8 mouse cellular contexts compared by ENCODE assay signal in the genomic region with DNA sequence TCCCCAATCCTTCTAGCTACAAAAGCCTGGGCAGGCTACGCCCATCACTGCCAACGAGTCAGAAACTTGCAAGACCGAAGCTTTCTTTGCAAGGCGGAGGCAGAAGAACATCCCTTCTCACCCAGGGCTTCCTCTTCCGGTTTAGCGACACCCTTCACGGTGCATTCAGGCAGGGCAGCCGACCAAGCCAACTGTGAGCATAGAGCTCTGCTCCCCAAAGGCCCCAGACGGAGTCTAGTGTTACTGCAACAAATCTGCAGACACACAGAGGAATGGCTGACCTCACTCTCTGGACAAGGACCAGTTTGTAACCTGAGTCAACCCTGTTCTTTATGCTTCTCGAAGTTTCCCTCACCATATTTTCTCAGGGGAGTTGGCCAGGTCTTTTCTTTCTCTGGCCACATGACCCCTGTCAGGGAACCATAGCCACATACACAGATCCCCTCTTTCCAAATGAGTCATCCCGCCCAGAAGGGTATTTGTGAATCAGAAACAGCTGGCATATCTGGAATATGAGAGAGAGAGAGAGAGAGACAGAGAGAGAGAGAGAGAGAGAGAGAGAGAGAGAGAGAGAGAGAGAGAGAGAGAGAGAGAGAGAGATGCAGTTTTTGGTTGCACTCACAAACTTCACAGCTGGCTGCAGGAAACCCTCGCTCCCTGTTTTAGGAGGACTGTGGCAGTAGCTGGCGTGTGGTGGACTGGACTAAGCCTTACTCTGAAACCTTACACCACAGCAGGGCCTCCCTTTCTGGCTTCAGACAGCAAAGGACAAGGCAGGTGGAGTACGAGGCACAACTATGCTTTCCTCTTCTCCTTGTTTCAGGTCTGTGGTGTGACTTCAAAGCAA. TPM values are rescaled to one million over a fixed set of nuclear protein-coding genes. Genes with fewer than 3 reads are reported as not detected.
DNase-seq lines count a peak whose midpoint lies in the region; ATAC-seq lines count a peak whose summit lies in the region.

No protein-coding gene starts in this region.

- no peak overlapping the region for H3K9ac ChIP-seq in midbrain, embryonic 15.5 days
- H3K9ac ChIP-seq in embryonic facial prominence, embryonic 15.5 days = no peak overlapping the region
- no peak overlapping the region for H3K9ac ChIP-seq in liver, embryonic 13.5 days

- H3K4me1 ChIP-seq in midbrain, embryonic 10.5 days = peaks cover 35% of the 10 kb centered on the region
- H3K4me1 ChIP-seq in midbrain, embryonic 15.5 days = peaks cover 15% of the 10 kb centered on the region
- peaks cover 51% of the 10 kb centered on the region for H3K4me1 ChIP-seq in embryonic facial prominence, embryonic 15.5 days
- peaks cover 5% of the 10 kb centered on the region for H3K4me1 ChIP-seq in liver, embryonic 13.5 days (replicated peaks)

- peak overlapping the region; percentile 9; the same call in 1 of the 2 replicates for H3K4me3 ChIP-seq in midbrain, embryonic 10.5 days
- no peak overlapping the region for H3K4me3 ChIP-seq in midbrain, embryonic 15.5 days
- H3K4me3 ChIP-seq in embryonic facial prominence, embryonic 15.5 days (replicated peaks) = no peak overlapping the region; the same call in 1 of the 2 replicates
- no peak overlapping the region for H3K4me3 ChIP-seq in liver, embryonic 13.5 days (replicated peaks)

- WGBS in midbrain, embryonic 10.5 days = 29% methylated on average over 14 of the region's 14 CpGs
- 26% methylated on average over 14 of the region's 14 CpGs for WGBS in midbrain, embryonic 15.5 days
- WGBS in embryonic facial prominence, embryonic 15.5 days = 9% methylated on average over 14 of the region's 14 CpGs
- 24% methylated on average over 14 of the region's 14 CpGs for WGBS in liver, embryonic 13.5 days (ENCODE audit: insufficient replicate concordance)

- no peak overlapping the region for H3K4me2 ChIP-seq in midbrain, embryonic 15.5 days
- H3K4me2 ChIP-seq in embryonic facial prominence, embryonic 15.5 days (replicated peaks) = peak overlapping the region; percentile 38
- H3K4me2 ChIP-seq in liver, embryonic 13.5 days = no peak overlapping the region

- peaks cover 2% of the 10 kb centered on the region; the same call in 1 of the 2 replicates for H3K36me3 ChIP-seq in midbrain, embryonic 10.5 days
- no peaks in the 10 kb centered on the region for H3K36me3 ChIP-seq in midbrain, embryonic 15.5 days (replicated peaks)
- H3K36me3 ChIP-seq in embryonic facial prominence, embryonic 15.5 days = no peaks in the 10 kb centered on the region
- H3K36me3 ChIP-seq in liver, embryonic 13.5 days = no peaks in the 10 kb centered on the region

- H3K27me3 ChIP-seq in midbrain, embryonic 10.5 days (ENCODE audit: low read depth, poor library complexity, severe bottlenecking) = peaks cover 43% of the 10 kb centered on the region
- peaks cover 7% of the 10 kb centered on the region for H3K27me3 ChIP-seq in midbrain, embryonic 15.5 days (replicated peaks)
- H3K27me3 ChIP-seq in embryonic facial prominence, embryonic 15.5 days = no peaks in the 10 kb centered on the region
- H3K27me3 ChIP-seq in liver, embryonic 13.5 days = peaks cover 42% of the 10 kb centered on the region

- peak; percentile 41 for DNase-seq in midbrain, embryonic 10.5 days (ENCODE audit: low spot score)
- DNase-seq in heart, postnatal 4 days = peak; percentile 83
- DNase-seq in liver, embryonic 13.5 days = no peak
- DNase-seq in ovary, postnatal 14 days (ENCODE audit: low spot score) = peak; percentile 63
- DNase-seq in right cerebral cortex, postnatal 25 days = no peak

- no peak for ATAC-seq in midbrain, embryonic 15.5 days (replicated peaks)
- ATAC-seq in embryonic facial prominence, embryonic 15.5 days (ENCODE audit: insufficient number of reproducible peaks, low FRiP score, low TSS enrichment, low read depth) = peak; percentile 84
- no peak for ATAC-seq in liver, embryonic 13.5 days (ENCODE audit: low read depth)
- ATAC-seq in cerebellum, adult (ENCODE audit: insufficient number of reproducible peaks, low FRiP score, low TSS enrichment) = no peak

- H3K27ac ChIP-seq in midbrain, embryonic 10.5 days (replicated peaks) = no peak overlapping the region
- no peak overlapping the region for H3K27ac ChIP-seq in midbrain, embryonic 15.5 days
- H3K27ac ChIP-seq in embryonic facial prominence, embryonic 15.5 days (replicated peaks) = peak overlapping the region; percentile 91
- 0 out of 2 replicates have a peak overlapping the region, but pooled peaks have one; percentile 23 for H3K27ac ChIP-seq in liver, embryonic 13.5 days

- no peaks in the 10 kb centered on the region for H3K9me3 ChIP-seq in midbrain, embryonic 10.5 days (replicated peaks)
- no peaks in the 10 kb centered on the region for H3K9me3 ChIP-seq in midbrain, embryonic 15.5 days
- no peaks in the 10 kb centered on the region for H3K9me3 ChIP-seq in embryonic facial prominence, embryonic 15.5 days (replicated peaks)
- no peaks in the 10 kb centered on the region for H3K9me3 ChIP-seq in liver, embryonic 13.5 days (replicated peaks)

RNA-seq across cellular contexts. Expression of a gene that starts 2.9 kb away (rescaled TPM):
- polyA plus RNA-seq in midbrain, embryonic 10.5 days (2016; fragmentation: Nextera tagmentation; extraction: Ambion mirVana) = 83.2 and 93.6 TPM in 2 replicates
- polyA plus RNA-seq in midbrain, embryonic 15.5 days (2015; fragmentation: Nextera tagmentation; extraction: Ambion mirVana) = 85.6 and 86.2 TPM in 2 replicates
- polyA plus RNA-seq in embryonic facial prominence, embryonic 15.5 days (2015; fragmentation: Nextera tagmentation; extraction: Ambion mirVana) = 132 and 134 TPM in 2 replicates
- total RNA-seq in heart, postnatal 4 days (2021) = 10 to 100 TPM; 86.6 to 89.9 TPM
- polyA plus RNA-seq in liver, embryonic 13.5 days (2015; fragmentation: Nextera tagmentation; extraction: Ambion mirVana) = 22.2 and 25.2 TPM in 2 replicates

RNA-seq across cellular contexts. Expression of a gene that starts 44.5 kb away (rescaled TPM):
- 0.05 and 0.09 TPM in 2 replicates for polyA plus RNA-seq in midbrain, embryonic 10.5 days (2016; fragmentation: Nextera tagmentation; extraction: Ambion mirVana)
- polyA plus RNA-seq in midbrain, embryonic 15.5 days (2015; fragmentation: Nextera tagmentation; extraction: Ambion mirVana) = 0.06 and 0.11 TPM in 2 replicates
- polyA plus RNA-seq in embryonic facial prominence, embryonic 15.5 days (2015; fragmentation: Nextera tagmentation; extraction: Ambion mirVana) = 0.71 and 0.77 TPM in 2 replicates
- not detected for total RNA-seq in heart, postnatal 4 days (2021)
- not detected in 2 replicates for polyA plus RNA-seq in liver, embryonic 13.5 days (2015; fragmentation: Nextera tagmentation; extraction: Ambion mirVana)

Comparison
In these comparisons a context has a peak if more than half of its experiments do, and no peak if none do; other contexts are left out.
1. DNase-seq: peak in midbrain, embryonic 10.5 days (single experiment), heart, postnatal 4 days (single experiment) and ovary, postnatal 14 days (single experiment); none in liver, embryonic 13.5 days (single experiment) and right cerebral cortex, postnatal 25 days (single experiment).
2. H3K27ac ChIP-seq: peak in embryonic facial prominence, embryonic 15.5 days (single experiment) and liver, embryonic 13.5 days (single experiment); none in midbrain, embryonic 10.5 days (single experiment) and midbrain, embryonic 15.5 days (single experiment).